Mouse (Mus musculus) hindbrain, embryonic 10.5 days (tissue): ENCODE results near the gene Ankrd12. TPM values are rescaled to one million over a fixed set of nuclear protein-coding genes. Genes with fewer than 3 reads are reported as not detected.

ENCODE experiments used
- DNase-seq: peaks from one replicate; pipeline ENCODE4 v3.0.0-alpha.2; 2017; ENCODE audit warnings: low spot score
- H3K27ac ChIP-seq: fragments of 300-500 bp; sonication (generic); 2 replicates; pipeline ENCODE4 v1.5.1; 2016; ENCODE audit warnings: mild to moderate bottlenecking, moderate library complexity
- H3K27me3 ChIP-seq: fragments of 300-500 bp; sonication (generic); 2 replicates; pipeline ENCODE4 v1.6.1; 2016; ENCODE audit warnings: mild to moderate bottlenecking; ENCODE audit not compliant: poor library complexity, insufficient read depth, severe bottlenecking
- H3K36me3 ChIP-seq: fragments of 300-500 bp; sonication (generic); 2 replicates; pipeline ENCODE4 v1.6.1; 2016; ENCODE audit warnings: mild to moderate bottlenecking, moderate library complexity
- H3K4me1 ChIP-seq: fragments of 300-500 bp; sonication (generic); replicated peaks from 2 replicates; pipeline ENCODE4 v1.6.1; 2016; ENCODE audit warnings: mild to moderate bottlenecking
- H3K4me3 ChIP-seq: fragments of 300-500 bp; sonication (generic); 2 replicates; pipeline ENCODE4 v1.5.1; 2016; ENCODE audit warnings: mild to moderate bottlenecking, moderate library complexity
- H3K9me3 ChIP-seq: fragments of 300-500 bp; sonication (generic); 2 replicates; pipeline ENCODE4 v1.6.1; 2016; ENCODE audit warnings: mild to moderate bottlenecking, moderate library complexity
- WGBS: fragments of 180-500 bp; shearing (Covaris S2); methylation state at CpG from one replicate; pipeline ENCODE4 v1.1.7; 2016; 5-methylcytosine and 5-hydroxymethylcytosine counted together
- polyA plus RNA-seq: library from polyadenylated mRNA; unstranded; fragments of >200 nt; fragmentation: Nextera tagmentation; extraction: Ambion mirVana; gene quantifications from 2 replicates; pipeline ENCODE4 v1.2.1, GENCODE M21; 2016

Gene Ankrd12
- 15.9 and 20.2 TPM in 2 replicates for polyA plus RNA-seq

- DNase-seq = peak; percentile 95
- peaks cover 30% of the 10 kb centered on the region for H3K36me3 ChIP-seq
- no peaks in the 10 kb centered on the region for H3K9me3 ChIP-seq
- peaks cover 18% of the 10 kb centered on the region; the same call in 1 of the 2 replicates for H3K27me3 ChIP-seq
- H3K4me3 ChIP-seq = peak within 1 kb of the TSS; percentile 86
- H3K4me1 ChIP-seq = peaks cover 18% of the 10 kb centered on the region
- under 1% methylated on average over 53 of the region's 53 CpGs for WGBS
- H3K27ac ChIP-seq = peak within 1 kb of the TSS; percentile 92
These were observed at the start of gene Ankrd12 for GRCm38 (mm10) chr17:66076934-66077333. TSS of gene Ankrd12 (minus strand) at chr17:66077089.

- H3K27me3 ChIP-seq = no peaks in the 10 kb centered on the region
- no peak for DNase-seq
- no peaks in the 10 kb centered on the region for H3K9me3 ChIP-seq
- peaks cover 39% of the 10 kb centered on the region for H3K36me3 ChIP-seq
- 0 out of 2 replicates have a peak overlapping the region, but pooled peaks have one; percentile 87 for H3K4me3 ChIP-seq
- H3K27ac ChIP-seq = no peak overlapping the region
- 67% methylated on average over 5 of the region's 5 CpGs for WGBS
- H3K4me1 ChIP-seq = peaks cover 18% of the 10 kb centered on the region
These were observed 48.3 kb upstream of the Ankrd12 start for GRCm38 (mm10) chr17:66125211-66125610.

- peak; percentile 43 for DNase-seq
- Histone ChIP-seq H3K9me3 (no peaks in the 10 kb centered on the region), H3K27me3 (no peaks in the 10 kb centered on the region), H3K4me3 (peak overlapping the region; percentile 87), H3K27ac (peak overlapping the region; percentile 93), H3K36me3 (peaks cover 40% of the 10 kb centered on the region), H3K4me1 (peaks cover 18% of the 10 kb centered on the region)
- 3% methylated on average over 20 of the region's 20 CpGs for WGBS
These were observed 47.1 kb upstream of the Ankrd12 start for GRCm38 (mm10) chr17:66123816-66124610.

GRCm38 (mm10) chr17:66123066-66123815 is 46.4 kb upstream of the Ankrd12 start, which contains the start of gene Ddx11:
TSS of gene Ddx11 (plus strand) at chr17:66123520.
- Histone ChIP-seq H3K27ac (peak within 1 kb of the TSS; percentile 93), H3K27me3 (no peaks in the 10 kb centered on the region), H3K4me1 (peaks cover 18% of the 10 kb centered on the region), H3K9me3 (no peaks in the 10 kb centered on the region), H3K4me3 (peak within 1 kb of the TSS; percentile 87), H3K36me3 (peaks cover 41% of the 10 kb centered on the region)
- peak; percentile 93 for DNase-seq
- 7% methylated on average over 45 of the region's 45 CpGs for WGBS

GRCm38 (mm10) chr17:66120701-66121100 is 43.8 kb upstream of the Ankrd12 start:
- DNase-seq = no peak
- Histone ChIP-seq H3K27me3 (no peaks in the 10 kb centered on the region), H3K36me3 (peaks cover 44% of the 10 kb centered on the region), H3K27ac (no peak overlapping the region), H3K4me3 (no peak overlapping the region), H3K4me1 (peaks cover 18% of the 10 kb centered on the region), H3K9me3 (no peaks in the 10 kb centered on the region)
- 73% methylated on average over 1 of the region's 1 CpGs for WGBS

- Histone ChIP-seq H3K36me3 (peaks cover 61% of the 10 kb centered on the region), H3K4me3 (no peak overlapping the region), H3K27me3 (no peaks in the 10 kb centered on the region), H3K27ac (no peak overlapping the region), H3K4me1 (peaks cover 2% of the 10 kb centered on the region), H3K9me3 (no peaks in the 10 kb centered on the region)
- DNase-seq = no peak
- WGBS = 89% methylated on average over 8 of the region's 8 CpGs
These were observed 42.1 kb upstream of the Ankrd12 start for GRCm38 (mm10) chr17:66118991-66119390.

GRCm38 (mm10) chr17:66112166-66112565 is 35.3 kb upstream of the Ankrd12 start:
- H3K27me3 ChIP-seq = no peaks in the 10 kb centered on the region
- H3K4me1 ChIP-seq = peaks cover 25% of the 10 kb centered on the region
- peak overlapping the region; percentile 92 for H3K27ac ChIP-seq
- 57% methylated on average over 4 of the region's 4 CpGs for WGBS
- peaks cover 36% of the 10 kb centered on the region for H3K36me3 ChIP-seq
- no peak for DNase-seq
- H3K4me3 ChIP-seq = peak overlapping the region; percentile 92
- H3K9me3 ChIP-seq = no peaks in the 10 kb centered on the region

- Histone ChIP-seq H3K27me3 (no peaks in the 10 kb centered on the region), H3K4me3 (peak within 1 kb of the TSS; percentile 92), H3K4me1 (peaks cover 25% of the 10 kb centered on the region), H3K9me3 (no peaks in the 10 kb centered on the region), H3K36me3 (peaks cover 29% of the 10 kb centered on the region), H3K27ac (peak within 1 kb of the TSS; percentile 92)
- under 1% methylated on average over 41 of the region's 41 CpGs for WGBS
- peak; percentile 95 for DNase-seq
These were observed 34.6 kb upstream of the Ankrd12 start, which contains the start of gene Washc1 for GRCm38 (mm10) chr17:66111402-66111959. TSS of gene Washc1 (plus strand) at chr17:66111545.

- DNase-seq = no peak
- peak overlapping the region; percentile 92 for H3K4me3 ChIP-seq
- H3K4me1 ChIP-seq = peaks cover 25% of the 10 kb centered on the region
- H3K27me3 ChIP-seq = no peaks in the 10 kb centered on the region
- H3K27ac ChIP-seq = peak overlapping the region; percentile 92
- H3K36me3 ChIP-seq = peaks cover 22% of the 10 kb centered on the region
- no peaks in the 10 kb centered on the region for H3K9me3 ChIP-seq
- 66% methylated on average over 6 of the region's 6 CpGs for WGBS
These were observed 33.9 kb upstream of the Ankrd12 start for GRCm38 (mm10) chr17:66110746-66111145.

- no peak overlapping the region for H3K4me3 ChIP-seq
- no peaks in the 10 kb centered on the region for H3K36me3 ChIP-seq
- H3K9me3 ChIP-seq = no peaks in the 10 kb centered on the region
- no peak for DNase-seq
- 85% methylated on average over 4 of the region's 4 CpGs for WGBS
- no peak overlapping the region for H3K27ac ChIP-seq
- H3K4me1 ChIP-seq = peaks cover 25% of the 10 kb centered on the region
- H3K27me3 ChIP-seq = no peaks in the 10 kb centered on the region
These were observed 31.3 kb upstream of the Ankrd12 start for GRCm38 (mm10) chr17:66108198-66108597.

GRCm38 (mm10) chr17:66107466-66107865 is 30.6 kb upstream of the Ankrd12 start:
- WGBS = 74% methylated on average over 8 of the region's 8 CpGs
- Histone ChIP-seq H3K27ac (no peak overlapping the region), H3K4me3 (no peak overlapping the region), H3K36me3 (no peaks in the 10 kb centered on the region), H3K9me3 (no peaks in the 10 kb centered on the region), H3K27me3 (no peaks in the 10 kb centered on the region), H3K4me1 (peaks cover 23% of the 10 kb centered on the region)
- no peak for DNase-seq

GRCm38 (mm10) chr17:66106601-66107267 is 29.8 kb upstream of the Ankrd12 start:
- Histone ChIP-seq H3K9me3 (no peaks in the 10 kb centered on the region), H3K36me3 (no peaks in the 10 kb centered on the region), H3K4me1 (peaks cover 19% of the 10 kb centered on the region), H3K27ac (no peak overlapping the region), H3K4me3 (no peak overlapping the region), H3K27me3 (no peaks in the 10 kb centered on the region)
- peak; percentile 59 for DNase-seq
- WGBS = 56% methylated on average over 10 of the region's 10 CpGs
